Mouse (Mus musculus) heart, postnatal 14 days (tissue): Measurements from ENCODE around the gene Gm281. TPM values are rescaled to one million over a fixed set of nuclear protein-coding genes. Genes with fewer than 3 reads are reported as not detected.

ENCODE experiments used
- DNase-seq, 2 experiments: peaks; one replicate each; pipeline ENCODE4 v3.0.0; 2021 to 2022
- intact Hi-C: fragments of 180-260 bp; cut with DNase I; formaldehyde crosslinking; loops from one replicate; pipeline ENCODE4 v1.15.1; 2025
- microRNA-seq, 2 experiments: library from miRNA; unstranded; fragments of <30 nt; microRNA quantifications; one replicate each; pipeline ENCODE4 v1.2.0; 2021 to 2022
- total RNA-seq, 2 experiments: library from RNA; stranded (reverse); gene quantifications; 2 replicates each; pipeline ENCODE4 v1.2.3; 2021

Gm281 gene
- total RNA-seq, 2 experiments from 2014 or later, result not detected

DNA sequence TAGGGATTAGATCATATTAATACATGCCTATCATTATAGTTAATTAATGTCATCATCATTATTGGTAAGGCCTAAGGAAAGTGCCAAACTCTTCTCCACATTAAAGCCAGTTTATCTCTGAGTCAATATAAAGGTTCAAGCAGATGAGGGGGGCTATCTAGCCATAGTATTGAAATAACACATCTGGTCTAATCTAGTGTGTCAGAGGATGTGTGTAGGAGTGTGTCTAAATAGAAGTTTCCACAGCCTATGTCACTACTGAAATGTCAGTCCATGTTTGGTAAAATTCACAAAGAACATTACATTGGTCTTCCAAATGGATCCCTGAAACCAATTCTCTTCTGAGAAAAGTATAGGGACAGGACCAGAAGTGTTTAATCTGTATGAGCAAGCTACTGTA lies 19.1 kb downstream of the Gm281 start:
- DNase-seq, result no peak
- intact Hi-C loops, result no loop called here

DNA sequence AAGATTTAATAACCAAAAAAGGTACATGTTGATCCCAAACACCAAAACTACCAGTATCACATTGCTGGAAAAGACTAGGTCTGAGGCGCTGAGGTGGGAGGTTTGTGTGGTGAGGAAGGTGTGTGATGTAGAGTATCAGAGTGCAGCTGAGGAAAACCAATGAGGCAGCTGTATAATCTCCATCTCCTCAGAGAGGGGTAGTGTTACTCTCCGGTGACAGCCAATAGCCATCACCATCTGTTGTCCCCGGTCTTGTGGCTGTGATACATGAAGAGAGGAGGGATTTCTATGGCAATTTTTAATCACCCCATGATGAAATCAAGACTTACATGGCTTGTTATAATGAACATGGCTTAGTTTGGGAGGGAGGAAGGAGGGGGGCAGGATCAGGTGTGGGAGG lies 20.5 kb downstream of the Gm281 start:
- no peak for DNase-seq
- intact Hi-C loops, result no loop called here

DNA sequence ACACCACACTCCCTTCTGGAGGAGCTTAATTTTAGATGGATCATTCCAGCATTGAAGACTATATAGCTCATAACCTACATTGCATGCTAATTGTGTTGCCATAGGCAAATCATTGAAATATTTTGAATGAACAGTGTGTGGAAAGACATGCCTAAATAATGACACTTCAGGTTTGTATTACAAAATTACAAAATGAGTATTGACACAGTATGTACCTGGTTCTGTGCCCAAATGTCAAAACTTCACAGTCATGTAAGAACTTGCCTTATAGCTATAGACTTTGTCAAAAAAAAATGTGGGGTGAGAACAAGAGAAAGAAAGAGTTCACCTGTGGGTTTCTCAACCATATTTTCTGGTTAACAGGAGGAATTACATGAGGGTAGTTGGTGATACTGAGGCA lies 52.9 kb downstream of the Gm281 start:
- intact Hi-C loops, result no loop called here

DNA sequence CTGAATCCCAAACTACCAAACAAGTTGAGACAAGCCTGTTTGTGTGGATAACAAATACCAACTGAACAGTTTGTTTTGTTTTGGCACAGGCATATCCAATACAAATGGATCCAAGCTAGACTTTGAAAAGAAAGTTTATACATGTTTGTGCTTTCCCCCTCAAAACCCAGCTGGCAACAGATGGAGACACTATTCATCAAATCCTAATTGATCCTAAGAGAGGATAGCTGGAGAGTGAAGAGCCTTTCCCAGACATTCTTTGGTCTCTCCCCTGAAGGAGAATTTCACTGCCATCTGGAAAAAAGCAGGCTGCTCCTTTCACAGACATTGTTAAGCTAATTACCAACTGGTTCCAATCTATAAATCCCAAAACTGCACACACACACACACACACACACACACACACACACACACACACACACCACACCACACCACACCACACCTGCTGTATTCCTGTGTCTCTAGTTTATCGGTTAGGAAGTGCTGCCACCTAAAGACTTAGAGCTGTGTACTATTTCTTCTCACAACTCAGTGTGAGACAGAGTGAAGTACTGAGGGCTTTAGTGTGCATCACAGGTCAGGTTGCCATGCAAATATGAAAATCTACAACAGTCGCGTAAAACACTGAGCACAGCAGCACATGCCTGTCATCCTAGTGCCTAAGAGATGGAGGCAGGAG lies 101.3 kb downstream of the Gm281 start:
- intact Hi-C loops, result no loop called here
- no peak for DNase-seq

More for the DNA sequence above, 52.9 kb downstream of the Gm281 start:
- no peak for DNase-seq

DNA sequence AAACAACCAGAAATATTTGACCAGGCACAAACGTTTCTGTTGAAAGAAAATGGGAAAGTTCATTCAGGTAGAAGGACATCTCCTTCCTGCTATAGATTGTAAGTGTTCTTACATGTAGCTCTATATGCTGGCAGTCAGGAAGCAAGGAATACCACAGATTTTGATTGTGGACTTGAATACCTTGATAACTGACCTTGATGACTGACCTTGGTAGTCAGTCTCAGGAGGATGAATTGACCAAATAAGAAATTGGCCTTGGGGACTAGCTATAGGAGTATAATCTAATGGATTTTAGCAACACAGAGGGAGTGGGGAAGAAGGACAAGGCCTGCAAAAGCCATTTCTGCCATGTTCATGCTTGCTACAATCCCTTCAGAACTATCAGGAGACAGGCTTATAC lies 123.8 kb downstream of the Gm281 start:
- DNase-seq, result no peak
- intact Hi-C loops, result no loop called here

DNA sequence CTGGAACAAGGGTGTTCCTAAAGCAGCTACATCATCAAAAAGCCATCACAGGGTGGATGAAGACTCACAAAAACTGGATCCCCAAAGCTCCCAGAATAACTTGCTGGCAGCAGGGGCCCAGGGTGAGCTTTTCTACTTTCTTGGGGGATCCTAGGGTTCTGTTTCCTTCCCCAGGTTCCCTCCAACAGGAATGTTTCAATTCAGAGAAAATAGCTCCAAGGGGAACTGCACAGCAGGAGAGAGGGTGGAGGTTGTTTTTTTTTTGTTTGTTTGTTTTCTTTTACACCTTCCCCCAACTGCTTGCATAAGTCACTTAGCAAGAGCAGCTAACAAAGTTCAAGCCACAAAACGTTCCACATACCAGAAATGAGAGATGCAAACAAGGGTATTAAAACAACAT lies 124.3 kb downstream of the Gm281 start:
- intact Hi-C loops, result no loop called here
- no peak for DNase-seq

DNA sequence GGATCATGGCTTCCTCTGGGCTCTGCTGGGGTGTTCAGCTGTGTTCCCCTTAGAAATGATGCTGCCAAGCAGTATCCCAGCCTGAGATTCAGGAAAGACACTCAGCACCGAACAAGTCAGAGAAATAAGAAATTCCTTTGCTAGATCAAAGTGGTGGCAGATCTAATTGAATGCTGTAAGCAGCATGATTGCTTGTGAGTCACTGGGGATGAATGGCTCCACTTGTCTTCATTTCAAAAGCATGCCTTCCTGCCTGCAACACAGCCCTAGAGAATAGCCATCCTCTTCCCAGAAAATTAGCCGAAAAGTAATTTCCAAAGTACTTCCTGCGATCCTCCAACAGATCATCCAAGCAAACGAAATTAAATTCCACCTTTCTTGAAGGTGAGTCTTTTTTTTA lies 131.3 kb downstream of the Gm281 start:
- intact Hi-C loops, result no loop called here
- DNase-seq, result no peak

DNA sequence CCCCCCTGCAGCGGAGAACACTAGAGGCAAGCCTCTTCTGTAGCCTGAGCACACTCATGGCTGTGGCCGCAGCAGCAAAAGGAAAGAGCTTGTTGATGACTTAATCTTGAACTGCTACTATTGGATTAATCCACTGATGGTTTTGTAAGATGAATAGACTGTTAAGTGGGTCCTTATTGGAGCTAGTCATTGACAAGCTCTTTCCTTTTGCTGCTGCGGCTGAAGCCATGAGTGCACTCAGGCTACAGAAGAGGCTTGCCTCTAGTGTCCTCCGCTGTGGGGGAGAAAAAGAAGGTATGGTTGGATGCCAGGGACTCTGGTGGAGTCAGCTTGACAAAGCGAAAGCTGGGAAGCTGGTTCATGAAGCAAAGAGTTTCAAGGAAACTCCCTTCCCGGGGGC lies 135.9 kb downstream of the Gm281 start:
- intact Hi-C loops, result no loop called here
- no peak for DNase-seq

DNA sequence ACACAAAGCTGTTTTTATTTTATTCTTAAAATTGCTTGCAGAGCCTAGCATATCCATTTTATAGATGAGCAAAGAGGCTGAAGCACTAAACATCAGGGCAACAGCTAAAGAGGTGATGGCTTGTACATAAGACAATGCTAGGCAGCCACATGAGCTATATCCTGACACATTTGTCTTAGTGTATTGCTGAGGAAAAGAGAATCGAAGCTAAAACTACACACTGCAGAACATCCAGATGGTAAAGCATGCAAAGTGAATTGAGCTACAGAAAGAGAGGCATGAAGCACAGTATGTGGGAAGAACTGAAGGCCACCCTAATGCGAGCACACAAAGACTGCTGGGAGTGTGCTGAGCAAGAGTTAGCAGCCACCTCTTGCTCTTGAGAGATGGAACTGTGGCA lies 143.1 kb downstream of the Gm281 start:
- intact Hi-C loops, result no loop called here
- no peak for DNase-seq

DNA sequence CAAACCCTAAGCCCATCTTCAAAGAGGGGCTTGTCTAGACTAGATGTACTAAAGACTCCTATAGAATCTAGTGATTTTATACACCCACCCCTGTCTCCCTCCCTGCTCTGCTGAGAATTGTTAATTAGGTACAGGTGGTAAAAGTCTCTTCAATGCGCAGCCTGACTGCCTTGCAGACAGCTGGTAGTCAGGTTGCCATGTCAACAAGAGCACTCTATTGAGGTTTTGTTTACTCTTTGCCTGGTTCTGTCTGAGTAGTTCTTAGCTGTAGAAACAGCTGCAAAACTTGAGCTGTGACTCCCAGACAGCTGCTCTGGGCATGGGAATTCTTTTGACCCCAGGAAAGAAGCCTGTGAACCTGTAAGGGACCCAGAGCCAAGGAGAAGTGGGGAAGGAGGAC lies 143.6 kb downstream of the Gm281 start:
- intact Hi-C loops, result no loop called here
- DNase-seq, result no peak

Small RNA genes within 50 kb of the gene (microRNA-seq; reads per million reads assigned to microRNA genes)
- gene Gm27506, result 0 reads per million in 2 experiments

Other genes starting within 250 kb of the Gm281 start
- gene Sntn, start 243.6 kb downstream of the Gm281 start, total RNA-seq, result not detected
- gene Atxn7, start 47.0 kb upstream of the Gm281 start, total RNA-seq, result 10 to 100 TPM; 16.7 to 17.9 TPM
- gene Thoc7, start 47.4 kb upstream of the Gm281 start, total RNA-seq, result 100 to 1,000 TPM in 1 of 2 experiments, 10 to 100 TPM in 1; 93.5 to 102 TPM
- 10 to 100 TPM; 84.9 to 85.6 TPM for gene Psmd6, start 206.5 kb upstream of the Gm281 start, total RNA-seq